Mouse (Mus musculus) left cerebral cortex, postnatal 25 days (tissue): ENCODE measurements at regions not wholly inside any gene's neighbourhood (a gene's known extent, or its start where the extent isn't known, plus 50 kb on each side); places are given as distances from the start of the nearest gene placed in this dataset.

Experiments
- DNase-seq, 2 experiments: peaks; one replicate each; pipeline ENCODE4 v3.0.0; 2022; ENCODE audit warnings: low spot score in 2 of 2, mixed read lengths in 1 of 2
- intact Hi-C: fragments of 180-260 bp; cut with DNase I; formaldehyde crosslinking; loops from one replicate; pipeline ENCODE4 v1.15.1; 2025

DNA sequence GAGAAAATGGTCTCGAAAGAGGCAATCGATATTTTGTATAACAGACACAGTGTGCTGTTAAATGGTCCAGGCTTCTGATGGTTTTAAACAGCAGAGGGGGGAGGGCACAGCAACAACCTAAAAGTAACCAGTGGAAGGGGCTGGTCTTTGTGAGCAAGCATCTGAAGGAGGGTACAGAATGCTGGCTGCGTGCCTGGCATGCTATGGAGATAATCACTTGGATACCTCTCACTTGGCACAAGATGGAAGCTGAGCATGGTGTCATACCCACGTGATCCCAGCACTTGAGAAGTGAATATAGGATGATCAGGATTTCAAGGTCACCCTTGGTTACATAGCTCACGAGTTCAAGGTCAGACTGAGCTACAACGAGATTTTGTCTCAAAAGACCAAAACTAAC, 315.9 kb upstream of the Mki67 start:
- intact Hi-C loops = no loop called here
- no peak for DNase-seq

GRCm38 (mm10) chr7:136033536-136033935, 317.4 kb upstream of the Mki67 start:
- intact Hi-C loops = no loop called here
- DNase-seq = no peak

GRCm38 (mm10) chr7:136035735-136036134, 319.6 kb upstream of the Mki67 start:
- intact Hi-C loops = no loop called here
- no peak for DNase-seq

GRCm38 (mm10) chr7:136038072-136038471, 321.9 kb upstream of the Mki67 start:
- DNase-seq = peak in 1 of 2 experiments; percentile 38
- intact Hi-C loops = no loop called here

DNA sequence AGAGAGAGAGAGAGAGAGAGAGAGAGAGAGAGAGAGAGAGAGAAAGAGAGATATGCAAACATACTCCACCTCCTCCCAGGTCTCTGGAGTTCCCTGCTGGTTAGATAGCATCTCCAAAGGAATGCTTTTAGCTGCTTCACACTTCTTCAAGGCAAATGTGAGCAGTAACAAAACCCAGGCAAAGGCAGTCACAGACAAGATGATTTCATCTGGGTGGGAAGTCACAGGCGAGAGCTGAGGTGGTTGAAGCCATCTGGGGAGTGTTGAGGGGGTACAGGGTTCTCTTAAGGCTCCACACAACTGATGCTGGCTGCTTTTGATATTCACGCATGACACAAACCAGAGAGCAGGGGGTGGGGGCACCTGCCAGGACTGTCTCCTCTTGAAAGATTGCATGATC, 322.7 kb upstream of the Mki67 start:
- DNase-seq = peak in 1 of 2 experiments; percentile 71

DNA sequence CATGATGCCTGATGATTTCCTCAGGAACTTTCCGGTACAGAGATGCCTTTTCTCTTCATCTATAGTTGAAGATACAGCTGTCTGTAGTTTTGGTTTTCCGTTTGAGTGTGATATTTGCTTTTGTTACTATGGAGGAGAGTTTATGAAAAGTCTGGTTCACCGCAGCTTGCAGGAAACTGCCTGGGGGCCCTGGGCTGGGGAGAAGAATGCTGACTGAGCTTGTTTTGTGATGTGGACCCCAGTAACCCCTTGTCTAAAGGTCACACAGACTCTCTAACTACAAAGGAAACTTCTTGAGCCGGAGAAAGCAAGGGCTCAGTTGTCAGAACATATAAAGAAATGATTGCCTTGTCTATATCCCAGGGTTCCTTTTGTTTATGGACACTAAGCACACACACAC, 325.8 kb upstream of the Mki67 start:
- DNase-seq = no peak
- intact Hi-C loops = no loop called here

More for the DNA sequence above, 322.7 kb upstream of the Mki67 start:
- intact Hi-C loops = no loop called here

DNA sequence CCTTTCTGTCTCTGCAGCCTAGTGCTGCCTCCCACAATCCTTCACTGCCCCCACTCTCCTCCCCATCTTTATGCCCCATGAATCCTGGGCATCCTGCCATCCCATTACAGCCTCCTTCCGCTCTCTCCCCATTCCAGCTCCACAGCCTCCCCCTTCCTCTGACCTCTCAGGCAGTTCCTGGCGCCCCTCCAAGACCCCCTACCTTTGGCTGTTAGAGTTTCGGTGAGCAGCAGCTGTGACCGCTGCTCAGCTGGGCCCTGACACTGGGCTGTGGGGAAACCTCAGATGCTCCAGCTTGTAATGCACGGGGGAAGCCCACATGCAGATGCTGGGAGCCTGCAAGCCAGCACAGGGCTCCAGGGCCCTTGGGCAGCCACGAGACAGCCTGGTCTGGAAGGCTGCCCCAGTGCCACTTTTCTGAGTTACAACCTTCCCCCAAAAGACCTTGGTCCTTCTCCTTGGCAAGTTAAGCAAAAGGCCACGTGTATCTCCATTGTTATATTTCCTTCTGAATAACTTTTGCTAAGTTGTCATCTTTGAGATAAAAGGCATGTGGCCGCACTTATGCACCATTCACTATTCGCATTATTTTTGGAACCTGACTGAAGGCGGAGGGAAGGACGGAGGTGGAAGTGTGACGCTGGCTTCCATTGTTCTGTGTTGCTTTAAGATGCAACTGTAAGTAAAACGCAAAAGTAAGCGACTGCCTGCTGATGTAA, 330.6 kb upstream of the Mki67 start:
- intact Hi-C loops = no loop called here
- peak; percentile 56 to 66 for DNase-seq

GRCm38 (mm10) chr7:136047364-136047945, 331.3 kb upstream of the Mki67 start:
- intact Hi-C loops = no loop called here
- no peak for DNase-seq

DNA sequence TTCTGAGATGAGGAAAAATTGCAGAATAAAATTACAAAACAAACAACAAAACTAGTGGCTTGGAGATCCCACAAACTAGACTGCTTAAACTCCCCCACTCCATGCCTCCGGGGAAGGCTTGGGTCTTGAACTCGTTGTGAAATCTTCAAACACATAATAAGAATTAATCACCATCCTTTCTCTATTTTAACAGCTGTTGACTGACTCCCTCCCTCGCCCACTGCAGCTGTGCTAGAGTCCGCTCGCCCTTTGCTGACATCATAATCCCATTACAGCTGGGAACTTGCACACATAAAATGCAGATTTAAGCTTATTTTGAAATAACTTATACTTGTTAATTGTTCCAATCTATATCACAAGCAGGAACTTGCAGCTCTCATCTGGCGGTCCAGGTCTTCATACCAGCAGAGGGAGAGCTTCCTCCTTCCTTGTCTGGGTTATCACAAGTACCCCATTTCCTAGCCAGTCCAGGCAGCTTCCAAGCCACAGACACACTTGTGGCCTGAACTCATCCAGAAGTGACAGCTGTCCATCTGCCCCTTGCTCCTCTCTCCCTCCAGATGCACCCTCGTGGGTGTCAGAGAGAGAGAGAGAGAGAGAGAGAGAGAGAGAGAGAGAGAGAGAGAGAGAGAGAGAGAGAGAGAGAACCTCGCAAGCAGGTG, 332.9 kb upstream of the Mki67 start:
- no peak for DNase-seq
- intact Hi-C loops = no loop called here

DNA sequence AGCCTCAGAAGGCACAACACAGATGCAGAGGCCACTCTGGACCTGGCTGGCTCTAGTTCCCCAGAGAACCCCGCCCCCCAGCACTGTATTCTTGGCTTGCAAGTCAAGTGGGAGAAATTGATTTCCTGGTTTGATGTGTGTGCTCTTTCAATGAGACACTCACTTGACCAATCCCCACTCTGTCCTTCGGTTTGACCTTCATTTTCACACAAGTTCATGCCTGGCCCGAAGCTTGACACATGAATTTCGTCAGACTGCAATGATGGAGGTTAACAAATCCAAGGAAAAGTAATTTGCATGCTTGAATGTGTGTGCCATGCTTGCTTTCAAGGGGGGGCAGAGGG, 333.4 kb upstream of the Mki67 start:
- DNase-seq = no peak
- intact Hi-C loops = no loop called here

- intact Hi-C loops = loop anchor here (2.0 kb wide), 1 partner anchor 213 kb away; no protein-coding TSS in a partner anchor
- DNase-seq = peak in 1 of 2 experiments; percentile 39
Measured at GRCm38 (mm10) chr7:136050116-136050515, 334.0 kb upstream of the Mki67 start.

- intact Hi-C loops = loop anchor here (5.0 kb wide), 1 partner anchor 1260 kb away; no protein-coding TSS in a partner anchor
- DNase-seq = no peak
Measured at GRCm38 (mm10) chr7:136056876-136057484, 340.8 kb upstream of the Mki67 start.

DNA sequence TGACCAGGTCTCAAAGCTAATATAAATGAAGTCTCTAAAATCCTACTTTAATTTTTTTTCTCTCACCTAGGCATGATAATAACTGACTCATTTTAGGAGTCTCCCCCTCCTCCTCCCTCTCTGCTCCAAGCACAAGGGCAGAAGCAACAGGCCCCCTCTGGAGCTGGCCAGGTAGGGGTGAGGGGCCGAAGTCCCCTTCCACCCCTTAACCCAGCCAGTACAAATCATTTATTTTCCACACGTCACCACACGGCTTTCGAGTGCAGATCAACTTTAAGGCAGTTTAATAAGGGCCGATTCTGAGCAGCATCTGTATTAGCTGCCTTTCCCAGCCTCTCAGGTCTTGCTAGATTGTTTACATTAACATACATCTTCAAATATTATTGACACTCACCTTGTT, 342.2 kb upstream of the Mki67 start:
- no peak for DNase-seq
- intact Hi-C loops = loop anchor here (5.0 kb wide), 1 partner anchor 1259 kb away; no protein-coding TSS in a partner anchor

GRCm38 (mm10) chr7:136058751-136059681, 342.9 kb upstream of the Mki67 start:
- DNase-seq = no peak
- intact Hi-C loops = loop anchor here (5.0 kb wide), 1 partner anchor 1258 kb away; no protein-coding TSS in a partner anchor

- no peak for DNase-seq
- intact Hi-C loops = loop anchor here (5.0 to 10.0 kb wide), 2 partner anchors 425 to 1257 kb away; no protein-coding TSS in a partner anchor
Measured at GRCm38 (mm10) chr7:136059896-136060295, 343.7 kb upstream of the Mki67 start.

GRCm38 (mm10) chr7:136060339-136061073, 344.3 kb upstream of the Mki67 start:
- peak; percentile 60 to 64 for DNase-seq
- intact Hi-C loops = loop anchor here (10.0 kb wide), 1 partner anchor 424 kb away; no protein-coding TSS in a partner anchor

DNA sequence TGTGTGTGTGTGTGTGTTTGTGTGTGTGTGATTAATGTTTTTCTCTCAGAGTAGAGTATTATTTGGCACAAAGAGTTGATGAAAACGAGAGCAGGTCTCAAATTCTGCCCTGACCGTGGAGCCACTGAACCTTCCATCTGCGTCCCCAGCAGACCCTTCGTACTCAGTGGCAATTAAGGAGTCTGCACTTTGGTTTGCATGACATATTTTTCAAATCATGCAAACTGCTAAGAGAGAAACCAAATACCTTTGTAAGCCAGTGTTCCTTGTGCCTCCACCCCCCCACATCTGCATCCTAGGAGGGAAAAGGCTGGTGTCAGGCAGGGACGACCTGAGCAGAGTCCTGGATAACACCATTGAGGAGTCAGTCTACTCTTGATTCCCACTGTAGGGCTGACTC, 346.5 kb upstream of the Mki67 start:
- no peak for DNase-seq
- intact Hi-C loops = loop anchor here (10.0 kb wide), 1 partner anchor 422 kb away; no protein-coding TSS in a partner anchor

- intact Hi-C loops = loop anchor here (10.0 kb wide), 1 partner anchor 420 kb away; no protein-coding TSS in a partner anchor
Measured at GRCm38 (mm10) chr7:136065038-136065678, 349.0 kb upstream of the Mki67 start.

More at GRCm38 (mm10) chr7:136065038-136065678, 349.0 kb upstream of the Mki67 start:
- no peak for DNase-seq
